Mouse (Mus musculus) cerebellum, adult 9-10 months (tissue): ENCODE results near the gene Ttc25.
"Not testable (repeated sequence)": the region's sequence is repeated elsewhere in the genome, so short reads cannot be mapped to it uniquely, and the experiment has no call there.

Source experiments
- DNase-seq: peaks from one replicate; pipeline ENCODE4 v3.0.0; 2022

The Ttc25 gene

DNA sequence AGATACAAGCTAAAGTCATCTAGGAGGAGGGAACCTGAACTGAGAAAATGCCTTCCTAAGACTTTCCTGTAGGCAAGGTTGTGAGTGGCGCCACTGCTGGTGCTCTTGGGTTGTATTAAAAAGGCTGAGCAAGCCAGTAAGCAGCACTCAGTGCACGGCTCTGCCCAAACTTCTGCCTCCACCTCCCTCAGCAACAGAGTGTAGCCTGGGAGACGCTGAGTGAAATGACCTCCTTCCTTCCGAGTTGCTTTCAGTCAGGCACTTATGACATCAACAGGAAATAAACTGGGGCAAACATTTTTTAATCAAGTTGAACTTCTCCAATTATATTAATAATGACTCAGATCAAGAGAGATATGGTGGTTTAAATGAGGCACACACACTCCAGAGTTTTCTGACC is 63.4 kb downstream of the Ttc25 start:
- no peak for DNase-seq

DNA sequence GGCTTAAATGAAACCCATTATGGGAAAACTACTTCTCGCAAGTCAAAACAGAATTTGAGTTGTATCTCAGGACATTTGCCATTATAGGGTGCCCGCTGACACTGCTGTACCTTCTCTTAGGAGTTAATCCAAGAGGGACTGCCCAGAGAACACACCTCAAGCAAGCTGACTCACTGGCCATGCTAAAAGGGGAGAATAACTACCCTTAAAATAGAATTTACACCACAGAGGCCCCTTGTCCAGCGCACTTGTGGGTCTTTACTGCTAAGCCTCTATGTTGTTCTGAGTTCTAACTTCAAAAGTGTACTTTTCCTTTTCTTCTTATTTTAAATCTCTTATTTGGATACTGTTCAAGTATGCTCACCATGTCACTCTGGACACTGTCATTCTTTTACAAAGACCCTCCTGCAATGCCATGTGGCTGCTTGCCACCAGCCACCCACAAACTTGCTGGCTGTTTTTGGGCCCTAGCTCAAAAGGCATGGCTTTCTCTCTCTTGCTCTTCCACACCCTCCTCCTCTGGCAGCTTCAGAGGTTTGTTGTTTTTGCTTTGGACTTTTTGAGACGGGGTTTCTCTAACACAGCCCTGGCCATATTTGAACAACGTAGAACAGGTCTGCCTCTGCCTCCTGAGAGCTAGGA is 64.1 kb downstream of the Ttc25 start:
- DNase-seq, result no peak

DNA sequence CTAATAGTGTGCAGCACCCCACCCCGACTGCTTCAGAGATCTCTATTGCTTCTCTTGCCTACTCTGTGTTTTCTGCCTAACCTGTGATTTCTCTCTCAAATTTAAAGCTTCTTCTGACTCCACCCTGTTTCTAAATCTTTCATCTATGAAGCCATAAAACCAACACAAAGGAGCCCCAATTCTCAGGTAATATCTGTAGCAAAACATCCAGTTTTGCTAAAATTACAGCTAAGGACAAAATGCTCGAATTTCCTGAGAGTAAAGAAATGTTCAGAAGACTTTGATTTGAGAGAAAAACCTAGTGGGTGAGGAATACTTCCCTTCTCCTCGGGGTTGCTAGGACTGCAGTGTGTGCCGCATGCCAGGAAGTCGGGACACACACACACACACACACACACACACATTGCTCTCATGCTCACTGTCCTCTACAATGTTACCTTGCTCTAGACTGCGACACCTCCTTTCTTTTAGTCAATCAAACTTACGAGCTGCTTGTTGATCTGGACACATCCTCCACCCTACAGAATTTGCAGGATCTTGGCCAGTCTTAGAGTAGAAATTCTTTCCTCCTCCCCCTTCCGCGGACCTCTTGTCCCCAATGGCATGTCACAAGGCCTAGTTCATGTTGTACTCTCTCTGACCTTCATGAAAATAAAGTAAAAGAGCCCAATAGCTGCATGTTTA is 64.7 kb downstream of the Ttc25 start:
- DNase-seq, result no peak

DNA sequence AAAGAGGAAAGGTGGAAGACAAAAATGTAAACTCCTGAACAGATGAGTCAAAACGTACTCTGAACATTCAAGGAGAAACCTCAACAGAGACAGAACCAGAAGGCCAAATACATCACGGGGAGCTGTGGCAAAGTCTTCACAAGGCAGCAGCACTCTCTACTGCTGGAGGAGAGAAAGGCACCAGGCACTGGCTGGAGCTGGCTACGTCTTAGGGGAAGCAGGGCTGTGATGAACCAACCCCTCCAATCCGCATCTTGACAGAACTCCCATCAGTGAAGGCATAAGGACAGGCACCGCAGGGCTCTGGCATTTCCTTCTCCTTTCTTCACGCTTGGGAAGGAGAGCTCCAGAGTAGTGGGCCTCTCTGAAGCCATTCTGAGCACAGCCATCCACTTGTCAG is 66.2 kb downstream of the Ttc25 start:
- peak; percentile 58 for DNase-seq

DNA sequence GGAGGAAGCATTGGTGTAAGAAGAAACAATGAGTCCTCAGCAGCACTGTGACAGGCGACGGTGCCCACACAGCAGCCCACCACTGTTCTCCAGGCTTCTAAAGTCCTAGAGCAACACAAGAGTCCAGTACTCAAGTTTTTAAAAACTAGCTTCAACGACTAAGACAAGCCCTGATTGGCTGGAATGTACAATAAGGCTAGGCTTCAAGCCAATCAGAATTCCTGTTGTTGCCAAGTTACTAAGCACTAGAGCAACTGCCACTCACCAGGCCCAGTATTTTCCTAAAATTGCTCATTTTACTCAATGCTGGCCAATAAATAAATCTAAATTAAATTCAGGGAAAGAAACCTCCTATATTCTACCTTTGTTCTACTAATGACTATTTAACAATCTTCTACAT is 67.8 kb downstream of the Ttc25 start:
- no peak for DNase-seq

DNA sequence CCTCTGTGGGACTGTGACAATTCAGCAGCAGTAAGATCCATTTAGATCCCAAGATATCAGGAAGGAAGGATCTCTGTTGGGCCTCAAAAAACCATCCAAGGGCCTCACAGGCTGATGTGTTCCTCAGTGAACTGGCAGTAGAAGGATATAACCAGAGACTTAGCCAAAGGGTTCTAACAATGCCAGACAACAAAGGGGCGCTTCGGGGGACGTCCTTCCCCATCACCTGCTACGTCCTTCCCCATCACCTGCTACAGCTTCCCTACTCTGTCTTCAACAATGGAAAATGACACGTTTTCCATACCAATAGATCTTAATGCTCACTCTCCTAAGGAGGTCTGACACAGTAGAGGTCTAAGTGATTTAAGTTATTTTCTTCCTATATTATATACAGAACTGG is 70.9 kb downstream of the Ttc25 start:
- DNase-seq, result no peak

DNA sequence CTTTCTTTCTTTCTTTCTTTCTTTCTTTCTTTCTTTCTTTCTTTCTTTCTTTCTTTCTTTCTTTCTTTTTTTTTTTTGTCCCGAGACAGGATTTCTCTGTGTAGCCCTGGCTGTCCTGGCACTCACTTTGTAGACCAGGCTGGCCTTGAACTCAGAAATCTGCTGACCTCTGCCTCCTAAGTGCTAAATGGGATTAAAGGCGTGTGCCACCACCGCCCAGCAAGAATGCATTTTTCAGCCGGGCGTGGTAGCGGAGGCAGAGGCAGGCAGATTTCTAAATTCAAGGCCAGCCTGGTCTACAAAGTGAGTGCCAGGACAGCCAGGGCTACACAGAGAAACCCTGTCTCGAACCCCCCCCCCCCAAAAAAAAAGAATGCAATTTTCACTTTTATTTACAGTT is 71.4 kb downstream of the Ttc25 start:
- not testable (repeated sequence) for DNase-seq

DNA sequence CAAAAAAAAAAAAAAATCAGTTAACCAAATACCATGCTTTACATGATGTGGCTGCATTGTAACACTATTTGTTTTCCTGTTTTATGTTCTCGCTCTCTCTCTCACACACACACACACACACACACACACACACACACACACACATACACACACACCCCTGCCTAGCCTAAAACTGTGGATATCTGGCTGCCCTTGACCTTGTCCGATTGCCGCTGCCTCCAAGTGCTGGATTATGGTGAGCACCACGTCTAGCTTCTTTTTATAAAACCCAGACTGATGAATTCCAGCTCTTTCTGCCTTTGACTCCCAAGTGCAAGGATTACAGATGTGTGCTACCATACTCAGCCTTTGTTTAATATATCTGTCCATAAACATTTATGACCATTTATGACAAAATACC is 72.1 kb downstream of the Ttc25 start:
- no peak for DNase-seq

DNA sequence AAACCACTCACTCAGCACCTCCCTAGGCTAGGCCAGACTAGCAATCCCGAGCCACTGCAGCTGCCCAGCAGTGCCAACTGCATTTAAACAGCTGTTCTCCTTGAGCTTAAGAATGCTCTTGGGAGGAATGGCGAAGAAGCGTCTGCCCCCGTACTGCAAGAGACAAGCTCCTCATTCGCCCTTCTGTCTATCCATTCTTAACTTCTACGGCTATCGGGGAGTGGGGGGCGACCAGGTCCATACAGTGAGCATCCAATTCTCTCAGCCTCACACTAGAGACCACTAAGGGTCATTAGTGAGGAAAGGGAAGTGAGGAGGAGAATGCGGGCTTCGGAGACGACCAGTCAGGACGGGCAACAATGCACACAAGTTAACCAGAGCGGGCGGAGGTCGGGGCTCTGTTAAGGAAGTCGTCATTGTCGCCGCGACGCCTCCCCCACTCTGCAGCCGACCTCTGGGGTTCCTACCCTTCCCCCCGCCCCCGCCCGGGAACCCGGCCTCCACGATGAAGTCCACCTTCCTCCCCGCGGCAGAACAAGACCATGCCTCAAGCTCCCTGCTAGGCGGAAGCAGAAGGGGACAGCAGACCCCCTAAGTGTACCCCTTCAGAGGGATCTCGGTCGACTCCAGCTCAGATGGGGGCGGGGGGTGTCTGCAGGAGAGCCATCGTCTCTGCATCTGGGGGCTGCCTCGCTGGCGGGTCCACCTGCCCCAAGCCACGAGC is 73.5 kb downstream of the Ttc25 start, which contains the start of gene Nkiras2:
TSS of gene Nkiras2 (plus strand) at position 484 of the 724 bp plus-strand sequence.
- DNase-seq, result no peak

DNA sequence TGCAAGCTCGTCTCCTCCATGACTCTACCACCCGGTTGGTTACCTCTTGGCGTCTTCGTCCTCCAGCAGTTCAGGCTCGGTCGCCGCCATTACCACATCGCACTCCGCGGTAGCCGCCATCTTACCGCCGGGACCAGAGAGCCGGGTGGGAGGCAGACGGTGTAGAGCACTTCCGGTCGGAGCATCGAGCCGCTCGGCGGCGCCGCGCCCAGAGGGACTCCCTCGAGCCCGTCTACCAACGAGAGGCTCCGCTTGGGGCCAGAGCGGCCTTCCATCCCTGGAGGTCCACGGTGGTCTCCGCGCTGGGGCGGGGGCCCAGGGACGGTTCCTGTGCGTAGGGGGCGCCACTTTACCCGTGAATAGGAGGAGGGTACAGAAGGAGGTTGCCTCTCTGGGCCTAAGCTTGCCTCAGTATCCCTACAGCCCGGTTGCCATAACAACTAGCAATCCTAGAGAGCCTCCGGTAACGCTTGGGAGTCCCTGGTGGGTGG is 74.1 kb downstream of the Ttc25 start:
- peak; percentile 95 for DNase-seq

DNA sequence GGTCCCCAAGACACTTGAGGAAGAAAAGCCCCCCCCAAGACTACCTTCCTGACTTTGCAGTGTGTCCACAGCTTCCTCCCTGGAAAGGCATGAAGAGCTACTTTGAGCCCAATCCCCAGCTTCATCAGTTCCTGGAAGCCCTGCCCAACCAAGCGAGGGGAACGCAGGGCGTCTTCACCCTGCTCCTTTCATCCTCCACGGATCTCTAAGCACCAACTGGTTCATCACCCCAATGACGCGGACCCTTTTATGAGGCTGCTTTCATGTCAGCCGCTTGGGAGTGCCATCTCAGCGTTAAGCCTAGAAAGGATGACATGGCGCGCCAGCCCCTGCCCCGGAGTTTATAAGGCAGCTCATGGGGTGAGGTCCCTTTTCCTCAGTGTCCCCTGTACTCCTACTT is 74.6 kb downstream of the Ttc25 start, which contains the start of gene Dnajc7:
TSS of gene Dnajc7 (minus strand) at position 187 of the 400 bp plus-strand sequence.
- DNase-seq, result no peak
